Mouse (Mus musculus): ENCODE measurements around the gene 2810459M11Rik. TPM values are rescaled to one million over a fixed set of nuclear protein-coding genes. Genes with fewer than 3 reads are reported as not detected.

Gene 2810459M11Rik
- polyA plus RNA-seq, 1 experiment: not detected

- H3K4me1 ChIP-seq (ENCODE audit: control insufficient read depth, insufficient read depth, low read length): no peaks in the 10 kb centered on the region
- H3K4me3 ChIP-seq (ENCODE audit: insufficient read depth, low read length): no peak overlapping the region
- no peak overlapping the region for H3K27ac ChIP-seq (ENCODE audit: insufficient read depth, low read depth, low read length)
- TF ChIP-seq CTCF (IDR thresholded peaks at IDR 0.05; ENCODE audit: low read depth, low read length) (no peak), POLR2A (IDR thresholded peaks at IDR 0.05; ENCODE audit: borderline replicate concordance, low read depth, low read length) (no peak)
These were observed 59.4 kb downstream of the 2810459M11Rik start for GRCm38 (mm10) chr1:86105054-86105453.

Other genes with a start within 250 kb of the 2810459M11Rik start
- 216 and 219 TPM in 2 replicates for gene Itm2c, start 151.6 kb upstream of the 2810459M11Rik start, polyA plus RNA-seq (2012; ENCODE audit: insufficient read depth, insufficient read length, missing spikeins)
- gene 4933407L21Rik, start 117.4 kb upstream of the 2810459M11Rik start, polyA plus RNA-seq (2012; ENCODE audit: insufficient read depth, insufficient read length, missing spikeins): not detected in 2 replicates
- gene Gpr55, start 84.9 kb upstream of the 2810459M11Rik start, polyA plus RNA-seq (2012; ENCODE audit: insufficient read depth, insufficient read length, missing spikeins): not detected in 2 replicates
- gene Spata3, start 29.0 kb upstream of the 2810459M11Rik start, polyA plus RNA-seq (2012; ENCODE audit: insufficient read depth, insufficient read length, missing spikeins): not detected in 2 replicates
- 70.2 and 83.4 TPM in 2 replicates for gene Psmd1, start 18.5 kb downstream of the 2810459M11Rik start, polyA plus RNA-seq (2012; ENCODE audit: insufficient read depth, insufficient read length, missing spikeins)
- gene Htr2b, start 66.1 kb downstream of the 2810459M11Rik start, polyA plus RNA-seq (2012; ENCODE audit: insufficient read depth, insufficient read length, missing spikeins): 0.39 and 0.76 TPM in 2 replicates
- gene Gm21972, start 87.8 kb downstream of the 2810459M11Rik start, polyA plus RNA-seq (2012; ENCODE audit: insufficient read depth, insufficient read length, missing spikeins): not detected in 2 replicates
- gene Armc9, start 108.9 kb downstream of the 2810459M11Rik start, polyA plus RNA-seq (2012; ENCODE audit: insufficient read depth, insufficient read length, missing spikeins): 3.1 and 4.8 TPM in 2 replicates

Data from bone marrow macrophage, adult 2 months (primary cell).